Mouse (Mus musculus): Measurements from ENCODE around the gene Gm8677. TPM values are rescaled to one million over a fixed set of nuclear protein-coding genes. Genes with fewer than 3 reads are reported as not detected.

The Gm8677 gene
- polyA plus RNA-seq (2012; ENCODE audit: low replicate concordance), result not detected in 2 replicates

GRCm38 (mm10) chr7:22534787-22535186, at the start of gene Gm8677:
TSS of gene Gm8677 (minus strand) at chr7:22534887.

GRCm38 (mm10) chr7:22565243-22565642, 30.6 kb upstream of the Gm8677 start, which contains the start of gene Gm4201:
TSS of gene Gm4201 (minus strand) at chr7:22565343.

GRCm38 (mm10) chr7:22522667-22523066, 12.0 kb downstream of the Gm8677 start, which contains the start of gene Vmn1r152:
TSS of gene Vmn1r152 (plus strand) at chr7:22522967.

GRCm38 (mm10) chr7:22499578-22499977, 35.1 kb downstream of the Gm8677 start, which contains the start of gene Vmn1r151:
TSS of gene Vmn1r151 (minus strand) at chr7:22499678.

Other genes starting within 250 kb of the Gm8677 start
- gene Gm4187, start 205.2 kb downstream of the Gm8677 start, polyA plus RNA-seq (2012; ENCODE audit: low replicate concordance), result not detected in 2 replicates
- gene Gm8660, start 163.8 kb downstream of the Gm8677 start, polyA plus RNA-seq (2012; ENCODE audit: low replicate concordance), result not detected in 2 replicates
- gene Vmn1r148, start 121.3 kb downstream of the Gm8677 start, polyA plus RNA-seq (2012; ENCODE audit: low replicate concordance), result not detected in 2 replicates
- gene Vmn1r149, start 96.7 kb downstream of the Gm8677 start, polyA plus RNA-seq (2012; ENCODE audit: low replicate concordance), result not detected in 2 replicates
- gene Gm10665, start 70.8 kb downstream of the Gm8677 start, polyA plus RNA-seq (2012; ENCODE audit: low replicate concordance), result not detected in 2 replicates
- gene Vmn1r151, start 35.2 kb downstream of the Gm8677 start, polyA plus RNA-seq (2012; ENCODE audit: low replicate concordance), result not detected in 2 replicates
- gene Vmn1r152, start 11.9 kb downstream of the Gm8677 start, polyA plus RNA-seq (2012; ENCODE audit: low replicate concordance), result not detected in 2 replicates
- not detected in 2 replicates for gene Gm4201, start 30.5 kb upstream of the Gm8677 start, polyA plus RNA-seq (2012; ENCODE audit: low replicate concordance)
- not detected in 2 replicates for gene Gm4565, start 53.2 kb upstream of the Gm8677 start, polyA plus RNA-seq (2012; ENCODE audit: low replicate concordance)
- not detected in 2 replicates for gene Vmn1r155, start 123.1 kb upstream of the Gm8677 start, polyA plus RNA-seq (2012; ENCODE audit: low replicate concordance)
- not detected in 2 replicates for gene Gm8693, start 157.4 kb upstream of the Gm8677 start, polyA plus RNA-seq (2012; ENCODE audit: low replicate concordance)
- gene Gm4567, start 184.8 kb upstream of the Gm8677 start, polyA plus RNA-seq (2012; ENCODE audit: low replicate concordance), result not detected in 2 replicates
- gene Vmn1r157, start 226.8 kb upstream of the Gm8677 start, polyA plus RNA-seq (2012; ENCODE audit: low replicate concordance), result not detected in 2 replicates

All from leukemia stem cell, adult 10-12 weeks (primary cell).